Mouse (Mus musculus) CH12.LX (cell line): ENCODE data around the gene BC004004. TPM values are rescaled to one million over a fixed set of nuclear protein-coding genes. Genes with fewer than 3 reads are reported as not detected.

Experiments used
- DNase-seq: peaks from one replicate; pipeline ENCODE4 v3.0.0-alpha.2; 2013; ENCODE audit errors: extremely low read depth
- H3K27ac ChIP-seq: 2 replicates; pipeline ENCODE4 v1.5.1; 2012; ENCODE audit warnings: low read depth, mild to moderate bottlenecking, control low read depth, moderate library complexity; ENCODE audit not compliant: insufficient read depth
- H3K27me3 ChIP-seq: replicated peaks from 2 replicates; pipeline ENCODE3; 2012; ENCODE audit warnings: inconsistent platforms
- H3K36me3 ChIP-seq, 2 experiments: replicated peaks in 1 of 2; 2 replicates each; pipeline versions ENCODE3 to v1.6.1; 2012; ENCODE audit warnings: inconsistent platforms in 1 of 2, low read length in 1 of 2, mild to moderate bottlenecking in 1 of 2, mixed read lengths in 1 of 2, moderate library complexity in 1 of 2; ENCODE audit not compliant: control insufficient read depth in 1 of 2, insufficient read depth in 1 of 2
- H3K4me1 ChIP-seq, 2 experiments: 2 replicates each; pipeline ENCODE4 v1.6.1; 2012; ENCODE audit warnings: inconsistent platforms in 1 of 2, moderate library complexity in 1 of 2; ENCODE audit not compliant: insufficient read depth in 2 of 2, control insufficient read depth in 1 of 2
- H3K4me2 ChIP-seq: 2 replicates; pipeline ENCODE4 v1.6.1; 2012; ENCODE audit warnings: low read depth, mild to moderate bottlenecking, control low read depth; ENCODE audit not compliant: poor library complexity, insufficient read depth, severe bottlenecking
- H3K4me3 ChIP-seq, 3 experiments: fragments of 150-350 bp in 1 of 3; sonication (generic) in 1 of 3; replicated peaks in 1 of 3; 2 replicates each; pipeline versions ENCODE3 to v1.5.1; 2011 to 2012; ENCODE audit warnings: low read depth in 2 of 3, low read length in 2 of 3, mild to moderate bottlenecking in 2 of 3, moderate library complexity in 2 of 3, control low read depth in 1 of 3, improper control_type of control experiment in 1 of 3, inconsistent platforms in 1 of 3, mixed read lengths in 1 of 3; ENCODE audit not compliant: poor library complexity in 1 of 3
- H3K79me2 ChIP-seq: replicated peaks from 2 replicates; pipeline ENCODE4 v1.6.1; 2012; ENCODE audit warnings: mild to moderate bottlenecking, moderate library complexity; ENCODE audit not compliant: control insufficient read depth, poor library complexity, insufficient read depth, severe bottlenecking; ENCODE audit errors: extremely low read depth
- H3K9ac ChIP-seq: 2 replicates; pipeline ENCODE4 v1.6.1; 2012; ENCODE audit warnings: low read depth, mild to moderate bottlenecking, control low read depth, moderate library complexity; ENCODE audit not compliant: insufficient read depth
- H3K9me3 ChIP-seq: replicated peaks from 2 replicates; pipeline ENCODE3; 2012; ENCODE audit warnings: low read length, inconsistent platforms, mixed read lengths
- BHLHE40 ChIP-seq: IDR thresholded peaks from 2 replicates; pipeline ENCODE4 v1.6.1; 2011; ENCODE audit warnings: mild to moderate bottlenecking, low read depth, low read length, improper control_type of control experiment
- CHD1 ChIP-seq: IDR thresholded peaks from 2 replicates; pipeline ENCODE4 v1.6.1; 2012; ENCODE audit warnings: low read depth, low read length, improper control_type of control experiment, inconsistent platforms
- CHD2 ChIP-seq: IDR thresholded peaks from 2 replicates; pipeline ENCODE4 v1.6.1; 2011; ENCODE audit warnings: low read length, improper control_type of control experiment
- CTCF ChIP-seq, 2 experiments: IDR thresholded peaks in 1 of 2; conservative IDR thresholded peaks in 1 of 2; 2 replicates each; pipeline ENCODE4 v1.5.1; 2011 to 2012; ENCODE audit warnings: low read depth in 2 of 2, low read length in 2 of 2, improper control_type of control experiment in 1 of 2, inconsistent platforms in 1 of 2, mild to moderate bottlenecking in 1 of 2, moderate library complexity in 1 of 2
- E2F4 ChIP-seq: IDR thresholded peaks from 2 replicates; pipeline ENCODE4 v1.6.1; 2011; ENCODE audit warnings: low read depth, low read length, improper control_type of control experiment; ENCODE audit not compliant: insufficient replicate concordance
- ELF1 ChIP-seq: IDR thresholded peaks from 2 replicates; pipeline ENCODE4 v1.6.1; 2014; ENCODE audit warnings: low read depth, mild to moderate bottlenecking, inconsistent platforms, low read length, improper control_type of control experiment
- EP300 ChIP-seq: IDR thresholded peaks from 2 replicates; pipeline ENCODE4 v1.6.1; 2011; ENCODE audit warnings: low read length, improper control_type of control experiment
- ETS1 ChIP-seq: conservative IDR thresholded peaks from 2 replicates; pipeline ENCODE4 v1.6.1; 2012; ENCODE audit warnings: low read depth, mild to moderate bottlenecking, inconsistent platforms, low read length, improper control_type of control experiment, moderate library complexity
- GABPA ChIP-seq: IDR thresholded peaks from 2 replicates; pipeline ENCODE4 v1.6.1; 2012; ENCODE audit warnings: low read depth, low read length, improper control_type of control experiment, inconsistent platforms; ENCODE audit not compliant: insufficient replicate concordance
- HCFC1 ChIP-seq: IDR thresholded peaks from 2 replicates; pipeline ENCODE4 v1.6.1; 2012; ENCODE audit warnings: low read depth, mild to moderate bottlenecking, inconsistent platforms, low read length, improper control_type of control experiment
- IRF4 ChIP-seq: IDR thresholded peaks from 2 replicates; pipeline ENCODE4 v1.6.1; 2014; ENCODE audit warnings: low read depth, mild to moderate bottlenecking, inconsistent platforms, low read length, improper control_type of control experiment
- JUN ChIP-seq: IDR thresholded peaks from 2 replicates; pipeline ENCODE4 v1.6.1; 2011; ENCODE audit warnings: low read depth, mild to moderate bottlenecking, low read length, improper control_type of control experiment, moderate library complexity; ENCODE audit not compliant: insufficient read depth
- JUND ChIP-seq: conservative IDR thresholded peaks from 2 replicates; pipeline ENCODE4 v1.6.1; 2011; ENCODE audit warnings: low read depth, low read length, improper control_type of control experiment
- KAT2A ChIP-seq: IDR thresholded peaks from 2 replicates; pipeline ENCODE4 v1.6.1; 2012; ENCODE audit warnings: low read length, improper control_type of control experiment, inconsistent platforms; ENCODE audit not compliant: insufficient replicate concordance
- MAFK ChIP-seq: IDR thresholded peaks from 2 replicates; pipeline ENCODE4 v1.6.1; 2011; ENCODE audit warnings: low read length, improper control_type of control experiment; ENCODE audit not compliant: insufficient replicate concordance
- MAX ChIP-seq: IDR thresholded peaks from 2 replicates; pipeline ENCODE4 v1.6.1; 2011; ENCODE audit warnings: low read length, improper control_type of control experiment
- MAZ ChIP-seq: IDR thresholded peaks from 2 replicates; pipeline ENCODE4 v1.6.1; 2012; ENCODE audit warnings: low read depth, mild to moderate bottlenecking, inconsistent platforms, low read length, improper control_type of control experiment, moderate library complexity
- MEF2A ChIP-seq: IDR thresholded peaks from 2 replicates; pipeline ENCODE4 v1.6.1; 2014; ENCODE audit warnings: low read depth, mild to moderate bottlenecking, inconsistent platforms, low read length, improper control_type of control experiment, borderline replicate concordance
- MXI1 ChIP-seq: IDR thresholded peaks from 2 replicates; pipeline ENCODE4 v1.6.1; 2011; ENCODE audit warnings: mild to moderate bottlenecking, low read depth, low read length, improper control_type of control experiment
- MYC ChIP-seq: IDR thresholded peaks from 2 replicates; pipeline ENCODE4 v1.6.1; 2011; ENCODE audit warnings: low read depth, mild to moderate bottlenecking, improper control_type of control experiment, low read length
- NELFE ChIP-seq: IDR thresholded peaks from 2 replicates; pipeline ENCODE4 v1.6.1; 2011; ENCODE audit warnings: low read depth, low read length, improper control_type of control experiment
- NRF1 ChIP-seq: IDR thresholded peaks from 2 replicates; pipeline ENCODE4 v1.6.1; 2014; ENCODE audit warnings: low read depth, mild to moderate bottlenecking, inconsistent platforms, low read length, improper control_type of control experiment, moderate library complexity
- PAX5 ChIP-seq: IDR thresholded peaks from 2 replicates; pipeline ENCODE4 v1.6.1; 2012; ENCODE audit warnings: low read length, inconsistent platforms, mixed read lengths
- POLR2A ChIP-seq: IDR thresholded peaks from 2 replicates; pipeline ENCODE4 v1.6.1; 2011; ENCODE audit warnings: low read depth, mild to moderate bottlenecking, improper control_type of control experiment, low read length
- POLR2AphosphoS2 ChIP-seq: IDR thresholded peaks from 2 replicates; pipeline ENCODE4 v1.6.1; 2011; ENCODE audit warnings: low read depth, low read length, improper control_type of control experiment
- RAD21 ChIP-seq: IDR thresholded peaks from 2 replicates; pipeline ENCODE4 v1.6.1; 2011; ENCODE audit warnings: low read depth, mild to moderate bottlenecking, low read length, improper control_type of control experiment, moderate library complexity
- RCOR1 ChIP-seq: conservative IDR thresholded peaks from 2 replicates; pipeline ENCODE4 v1.6.1; 2012; ENCODE audit warnings: low read depth, mild to moderate bottlenecking, inconsistent platforms, low read length, improper control_type of control experiment
- SIN3A ChIP-seq: IDR thresholded peaks from 2 replicates; pipeline ENCODE4 v1.6.1; 2012; ENCODE audit warnings: low read length, improper control_type of control experiment, inconsistent platforms
- SMC3 ChIP-seq: IDR thresholded peaks from 2 replicates; pipeline ENCODE4 v1.6.1; 2011; ENCODE audit warnings: low read depth, low read length, improper control_type of control experiment
- TBP ChIP-seq: conservative IDR thresholded peaks from 2 replicates; pipeline ENCODE4 v1.6.1; 2011; ENCODE audit warnings: low read depth, low read length, improper control_type of control experiment
- TCF12 ChIP-seq: IDR thresholded peaks from 2 replicates; pipeline ENCODE4 v1.6.1; 2014; ENCODE audit warnings: low read depth, mild to moderate bottlenecking, inconsistent platforms, low read length, improper control_type of control experiment
- UBTF ChIP-seq: IDR thresholded peaks from 2 replicates; pipeline ENCODE4 v1.6.1; 2012; ENCODE audit warnings: low read depth, mild to moderate bottlenecking, inconsistent platforms, low read length, improper control_type of control experiment, moderate library complexity
- USF1 ChIP-seq: IDR thresholded peaks from 2 replicates; pipeline ENCODE4 v1.6.1; 2014; ENCODE audit warnings: low read depth, mild to moderate bottlenecking, inconsistent platforms, low read length, improper control_type of control experiment
- USF2 ChIP-seq: conservative IDR thresholded peaks from 2 replicates; pipeline ENCODE4 v1.6.1; 2011; ENCODE audit warnings: low read depth, low read length, improper control_type of control experiment
- ZC3H11A ChIP-seq: IDR thresholded peaks from 2 replicates; pipeline ENCODE4 v1.6.1; 2012; ENCODE audit warnings: low read depth, mild to moderate bottlenecking, inconsistent platforms, low read length, improper control_type of control experiment
- ZKSCAN1 ChIP-seq: IDR thresholded peaks from 2 replicates; pipeline ENCODE4 v1.6.1; 2012; ENCODE audit warnings: low read depth, inconsistent platforms, low read length, improper control_type of control experiment, borderline replicate concordance
- ZMIZ1 ChIP-seq: IDR thresholded peaks from 2 replicates; pipeline ENCODE4 v1.6.1; 2012; ENCODE audit warnings: low read depth, mild to moderate bottlenecking, inconsistent platforms, low read length, improper control_type of control experiment
- ZNF384 ChIP-seq: IDR thresholded peaks from 2 replicates; pipeline ENCODE4 v1.6.1; 2012; ENCODE audit warnings: low read depth, low read length, improper control_type of control experiment, inconsistent platforms
- dilution Hi-C: fragments of 300-500 bp; cut with MboI; formaldehyde crosslinking; loops from 2 replicates; pipeline ENCODE4 v1.14.3; 2020; ENCODE audit warnings: low sequenced_read_pairs; ENCODE audit not compliant: extremely low pct_unique_long_range_greater_than_20kb, extremely low pct_ligation_motif_present
- in situ Hi-C: fragments of 300-500 bp; cut with MboI; formaldehyde crosslinking; loops from 3 replicates; pipeline ENCODE4 v1.14.3; 2019; ENCODE audit warnings: low sequenced_read_pairs, low pct_ligation_motif_present, low pct_unique_long_range_greater_than_20kb, mixed read lengths
- polyA plus RNA-seq: library from polyadenylated mRNA; unstranded; fragments of >175 nt; gene quantifications from 2 replicates; pipeline ENCODE4 v1.2.1, GENCODE M21; 2012; ENCODE audit warnings: low read depth; ENCODE audit not compliant: insufficient read length
- total RNA-seq, 2 experiments: library from RNA; depleted of rRNA; stranded (reverse); fragments of 300-350 nt in 1 of 2; fragments of >200 nt in 1 of 2; gene quantifications; 2 replicates each; pipeline ENCODE4 v1.2.3; 2012 to 2014

BC004004 gene
- total and polyA plus RNA-seq, 3 experiments, result 67.9 to 89.1 (median 75.1) TPM

DNA sequence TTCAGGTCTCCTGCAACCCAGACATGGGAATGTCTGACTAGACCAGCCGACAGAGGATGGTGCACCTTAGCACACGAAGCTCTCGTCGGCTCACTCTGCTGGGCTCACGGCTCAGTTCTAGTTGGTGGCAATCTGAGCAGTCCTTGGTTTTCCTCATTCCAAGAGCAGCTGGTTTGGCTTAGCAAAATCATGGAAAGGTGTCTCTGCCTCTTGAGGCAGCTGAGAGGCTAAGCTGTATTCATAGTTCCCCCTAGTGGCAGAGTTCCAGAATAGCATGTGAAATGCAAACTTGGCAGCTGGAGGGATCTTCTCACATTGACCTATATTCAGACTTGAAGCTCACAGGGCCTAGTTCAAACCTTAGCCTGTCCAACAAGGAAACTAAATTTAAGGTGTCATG lies 22.0 kb upstream of the BC004004 start:
- H3K4me3 ChIP-seq, result no peak overlapping the region
- no peaks in the 10 kb centered on the region for H3K9me3 ChIP-seq
- H3K4me2 ChIP-seq, result no peak overlapping the region
- dilution Hi-C loops (no loop called here), in situ Hi-C loops (loop anchor here (5.0 kb wide), 1 partner anchor 199 kb away; no protein-coding TSS in a partner anchor)
- no peaks in the 10 kb centered on the region for H3K27me3 ChIP-seq
- DNase-seq, result peak; percentile 83
- no peak overlapping the region for H3K9ac ChIP-seq
- H3K4me1 ChIP-seq, result peaks cover 9 to 14% of the 10 kb centered on the region in 2 experiments; a peak in 3 of 4 replicates
- H3K36me3 ChIP-seq, result peaks cover 25 to 37% of the 10 kb centered on the region in 2 experiments
- no peak overlapping the region for H3K27ac ChIP-seq
- no peaks in the 10 kb centered on the region for H3K79me2 ChIP-seq
- TF ChIP-seq USF1 (no peak), RAD21 (peak; percentile 91), MXI1 (no peak), TBP (no peak), ZMIZ1 (no peak), POLR2A (no peak), RCOR1 (no peak), POLR2AphosphoS2 (no peak), EP300 (no peak), PAX5 (no peak), GABPA (no peak), E2F4 (no peak), BHLHE40 (no peak), CHD2 (no peak), NELFE (peak; percentile 16; the same call in 1 of the 2 replicates), JUN (no peak), NRF1 (no peak), ETS1 (no peak), MAFK (no peak), KAT2A (no peak), ZNF384 (0 out of 2 replicates have a peak, but pooled peaks have one; percentile 19), MAX (no peak; the same call in 1 of the 2 replicates), MEF2A (peak; percentile 54; the same call in 1 of the 2 replicates), CHD1 (no peak), USF2 (no peak), SIN3A (peak; percentile 62), SMC3 (peak; percentile 92), CTCF (conservative IDR thresholded peaks at IDR 0.05 in 1 of 2, IDR thresholded peaks at IDR 0.05 in 1 of 2; ENCODE audit: low read depth in 2 of 2, low read length in 2 of 2) (peak; percentile 90 to 92), ZKSCAN1 (no peak), JUND (no peak), TCF12 (peak; percentile 54; the same call in 1 of the 2 replicates), IRF4 (peak; percentile 77), MAZ (no peak), HCFC1 (no peak), UBTF (no peak), ELF1 (no peak), ZC3H11A (peak; percentile 88), MYC (no peak)
